Mouse (Mus musculus): ENCODE measurements at regions not wholly inside any gene's neighbourhood (a gene's known extent, or its start where the extent isn't known, plus 50 kb on each side); places are given as distances from the start of the nearest gene placed in this dataset.

DNA sequence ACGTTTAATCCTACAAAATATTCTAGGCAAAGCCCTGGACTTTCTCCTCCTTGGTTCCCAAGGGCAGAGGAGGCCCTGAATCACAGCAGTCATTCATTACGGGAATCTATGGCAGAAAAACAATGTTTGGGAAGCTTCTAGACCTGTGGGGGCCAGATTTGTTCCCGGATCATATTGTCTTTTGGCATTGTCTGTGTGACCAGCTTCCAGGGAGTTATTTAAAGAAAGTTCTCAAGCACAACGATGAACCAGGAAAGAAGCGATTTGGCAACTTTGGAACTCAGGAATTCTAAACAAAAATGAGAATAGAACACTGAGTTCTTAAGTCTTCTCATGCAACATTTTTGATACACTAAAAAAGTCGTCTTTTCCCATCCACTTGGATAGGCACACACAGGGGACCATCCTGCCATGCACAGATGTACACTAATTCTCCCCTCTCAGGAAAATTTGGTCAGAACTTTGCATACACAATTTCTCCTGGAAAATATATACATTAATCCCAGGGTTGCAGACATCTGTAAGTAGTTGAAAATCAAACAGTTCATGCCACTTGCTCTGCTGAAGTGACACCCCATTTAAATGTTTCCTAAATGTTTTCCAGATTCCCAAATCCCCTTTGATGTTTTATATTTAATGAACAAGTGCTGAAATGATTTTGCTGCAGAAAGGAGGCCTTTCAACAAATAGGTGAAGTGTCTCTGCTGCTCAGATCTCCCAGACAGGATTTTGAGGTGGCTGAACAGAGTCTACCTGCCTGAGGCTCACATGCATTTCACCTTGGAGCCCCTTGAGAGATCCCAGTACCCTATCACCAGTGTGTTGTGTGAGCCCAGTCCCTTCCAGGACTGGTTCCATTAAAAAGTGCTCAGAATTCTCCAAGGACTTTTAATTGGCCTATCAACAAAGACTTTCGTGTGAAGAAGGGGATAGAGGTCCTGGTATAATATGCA lies 548.9 kb upstream of the Nrp1 start:
- DNase-seq (ENCODE audit: low read depth, low spot score) = no peak

DNA sequence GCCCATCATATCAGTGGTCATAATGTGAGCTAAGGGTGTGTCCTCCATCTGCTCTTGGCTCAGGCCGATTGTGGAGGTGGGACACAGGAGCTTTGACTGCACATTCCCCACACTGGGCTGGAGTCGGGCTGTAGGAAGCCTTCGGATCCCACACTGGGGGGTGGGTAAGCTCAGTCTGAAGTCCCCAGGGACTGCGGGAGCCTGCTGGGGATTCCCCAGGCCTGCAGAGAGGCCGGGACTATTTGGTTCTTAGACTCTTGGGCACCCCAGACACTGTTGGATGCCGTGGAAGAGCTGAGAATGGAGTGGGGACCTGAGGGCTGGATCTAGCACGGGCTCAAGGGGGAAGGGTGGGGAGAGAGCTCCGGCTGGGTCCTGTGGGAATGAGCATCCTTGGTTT lies 547.1 kb upstream of the Nrp1 start:
- DNase-seq (ENCODE audit: low read depth, low spot score) = no peak

DNA sequence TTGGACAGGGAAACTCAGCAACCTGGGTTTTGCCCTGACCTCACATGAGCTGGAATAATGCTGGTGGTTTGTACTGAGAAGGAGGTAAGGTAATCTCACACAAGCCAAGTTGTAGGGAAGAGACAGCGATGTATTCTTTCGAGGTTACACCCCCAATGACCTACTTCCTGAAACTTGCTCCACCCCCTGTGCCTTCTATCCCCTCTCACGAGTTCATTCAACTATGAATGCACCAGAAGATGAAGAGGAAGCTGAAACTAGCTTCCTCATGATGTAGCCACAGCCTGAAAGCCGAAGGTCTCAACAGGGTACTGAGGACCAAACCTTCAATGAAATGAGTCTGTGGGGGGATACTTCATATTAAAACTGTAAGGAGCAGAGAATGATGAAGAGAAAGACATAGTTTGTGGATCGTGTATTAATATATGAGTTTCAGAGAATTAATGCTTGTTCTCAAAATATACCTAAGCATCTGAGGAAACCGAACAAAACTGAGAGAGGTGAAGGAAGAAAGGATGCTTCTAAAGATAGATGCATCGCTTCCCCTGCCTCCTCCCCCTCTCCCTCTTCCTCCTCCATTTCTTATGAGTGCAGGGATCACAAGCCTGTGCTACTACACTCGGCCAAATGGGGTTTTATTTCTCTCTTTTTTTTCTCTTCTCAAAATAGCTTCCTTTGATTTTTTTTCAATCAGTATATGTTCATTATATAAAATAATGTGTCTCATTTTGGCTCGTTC lies 543.5 kb upstream of the Nrp1 start:
- peak; percentile 50 for DNase-seq (ENCODE audit: low read depth, low spot score)

DNA sequence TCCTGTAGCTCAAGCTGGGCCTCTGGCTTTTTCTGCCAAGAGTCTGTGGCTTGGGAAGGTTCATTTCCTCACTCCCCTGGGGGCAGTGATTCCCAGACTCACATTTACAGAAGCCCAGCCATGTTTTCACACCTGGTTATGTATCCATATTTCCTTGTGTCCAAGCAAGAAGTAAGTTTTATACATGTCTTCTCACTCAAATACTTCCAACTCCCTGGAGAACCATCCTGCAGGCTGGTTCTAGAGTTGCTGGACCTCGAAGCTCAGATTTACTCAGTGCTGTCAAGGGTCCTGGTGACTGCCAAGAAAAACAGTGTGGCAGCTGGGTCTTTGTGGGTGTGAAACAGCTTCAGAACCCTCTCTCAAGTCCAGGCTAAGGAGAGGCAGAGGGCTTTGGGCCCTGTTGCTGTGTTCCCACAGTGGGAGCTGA lies 537.6 kb upstream of the Nrp1 start:
- DNase-seq (ENCODE audit: low read depth, low spot score) = no peak

DNA sequence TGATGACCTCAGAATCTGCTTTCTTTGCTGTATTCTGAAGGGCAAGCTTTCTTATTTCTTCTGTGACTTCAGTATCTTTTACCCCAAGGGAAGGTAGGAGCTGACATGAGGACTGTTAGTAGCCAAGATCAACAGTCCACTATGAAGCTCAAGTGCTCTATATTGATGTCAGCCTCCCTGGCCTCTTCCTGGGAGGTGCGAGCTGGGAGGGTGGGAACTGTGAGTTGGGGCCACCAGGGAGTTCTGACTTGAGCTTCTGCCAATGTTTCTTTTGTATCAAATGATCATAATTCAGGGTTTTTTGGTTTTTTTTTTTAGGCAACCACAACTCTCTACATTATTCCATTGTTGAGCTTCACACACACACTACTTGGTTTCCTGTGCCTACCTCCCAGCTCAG lies 536.8 kb upstream of the Nrp1 start:
- DNase-seq (ENCODE audit: low read depth, low spot score) = no peak

DNA sequence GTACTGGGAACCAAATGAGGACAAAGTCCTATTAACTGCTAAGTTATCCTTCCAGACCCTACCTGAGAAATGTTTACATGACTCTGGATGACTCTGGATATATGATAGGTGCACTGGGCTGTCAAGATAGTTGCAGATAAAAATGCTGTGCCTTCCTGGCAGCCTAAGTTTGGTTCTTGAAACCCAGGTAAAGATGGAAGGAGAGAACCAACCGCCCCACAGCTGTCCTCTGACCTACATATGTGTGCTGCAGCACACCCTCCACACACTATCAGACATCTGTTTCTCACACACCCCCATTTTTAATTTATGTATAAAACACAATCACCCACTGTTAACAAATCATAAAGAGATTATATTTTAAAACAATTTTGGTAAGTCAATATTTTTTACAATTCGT lies 533.4 kb upstream of the Nrp1 start:
- no peak for DNase-seq (ENCODE audit: low read depth, low spot score)

DNA sequence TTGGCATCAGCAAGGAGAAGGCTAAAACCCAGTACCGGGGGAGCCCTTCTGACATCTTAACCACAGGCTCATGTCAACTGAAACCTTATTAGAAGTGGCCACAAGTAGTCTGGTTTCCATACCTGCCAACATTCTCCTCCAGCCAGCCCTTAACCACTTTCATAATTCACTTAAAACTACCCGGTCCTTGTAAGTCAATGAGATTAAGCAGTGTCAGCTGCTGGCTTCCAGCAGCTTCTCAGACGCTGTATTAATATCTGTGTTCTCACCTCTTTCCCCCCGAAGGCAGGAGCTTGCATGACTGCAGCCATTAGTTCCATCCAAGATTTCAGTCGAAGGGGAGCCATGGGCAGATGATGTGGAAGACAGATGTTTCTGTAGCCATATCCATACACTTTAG lies 530.6 kb upstream of the Nrp1 start:
- DNase-seq (ENCODE audit: low read depth, low spot score) = no peak

DNA sequence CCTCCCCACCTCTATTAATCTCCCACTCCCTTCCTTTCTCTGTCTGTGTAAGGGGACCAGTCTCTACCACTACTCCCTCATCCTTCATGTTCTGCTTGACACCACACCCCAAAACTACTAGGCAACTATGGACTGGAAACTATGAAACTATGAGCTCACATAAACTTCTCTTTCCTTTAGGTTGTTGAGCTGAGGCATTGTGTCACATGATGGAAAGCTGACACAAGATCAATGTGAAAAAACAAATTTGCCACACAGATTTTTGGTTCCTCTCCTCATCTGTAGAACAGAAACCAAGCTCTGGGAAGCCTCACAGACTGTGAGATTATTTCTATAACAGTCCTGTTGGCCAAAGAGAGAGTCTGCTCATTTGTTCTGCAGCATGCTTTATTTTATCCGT lies 528.7 kb upstream of the Nrp1 start:
- DNase-seq (ENCODE audit: low read depth, low spot score) = no peak

DNA sequence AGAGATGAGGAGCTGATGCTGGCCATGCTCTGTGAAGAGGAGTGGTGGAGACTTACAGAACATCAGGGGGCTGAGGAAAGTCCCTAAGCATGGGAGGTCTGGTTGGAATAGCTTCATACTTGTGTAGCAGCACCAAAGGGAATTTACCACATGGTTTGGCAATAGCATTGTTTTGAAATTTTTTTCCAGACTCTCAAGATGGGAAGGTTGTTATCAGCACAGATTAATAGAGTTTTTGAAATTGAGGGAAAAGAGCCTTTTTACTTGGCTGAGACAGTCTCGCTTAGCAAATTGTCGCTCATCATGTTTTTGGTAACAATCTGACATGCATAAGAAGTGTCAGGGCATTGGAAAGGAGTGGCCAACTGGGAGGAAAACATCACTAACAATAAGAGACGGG lies 524.4 kb upstream of the Nrp1 start:
- DNase-seq (ENCODE audit: low read depth, low spot score) = no peak

DNA sequence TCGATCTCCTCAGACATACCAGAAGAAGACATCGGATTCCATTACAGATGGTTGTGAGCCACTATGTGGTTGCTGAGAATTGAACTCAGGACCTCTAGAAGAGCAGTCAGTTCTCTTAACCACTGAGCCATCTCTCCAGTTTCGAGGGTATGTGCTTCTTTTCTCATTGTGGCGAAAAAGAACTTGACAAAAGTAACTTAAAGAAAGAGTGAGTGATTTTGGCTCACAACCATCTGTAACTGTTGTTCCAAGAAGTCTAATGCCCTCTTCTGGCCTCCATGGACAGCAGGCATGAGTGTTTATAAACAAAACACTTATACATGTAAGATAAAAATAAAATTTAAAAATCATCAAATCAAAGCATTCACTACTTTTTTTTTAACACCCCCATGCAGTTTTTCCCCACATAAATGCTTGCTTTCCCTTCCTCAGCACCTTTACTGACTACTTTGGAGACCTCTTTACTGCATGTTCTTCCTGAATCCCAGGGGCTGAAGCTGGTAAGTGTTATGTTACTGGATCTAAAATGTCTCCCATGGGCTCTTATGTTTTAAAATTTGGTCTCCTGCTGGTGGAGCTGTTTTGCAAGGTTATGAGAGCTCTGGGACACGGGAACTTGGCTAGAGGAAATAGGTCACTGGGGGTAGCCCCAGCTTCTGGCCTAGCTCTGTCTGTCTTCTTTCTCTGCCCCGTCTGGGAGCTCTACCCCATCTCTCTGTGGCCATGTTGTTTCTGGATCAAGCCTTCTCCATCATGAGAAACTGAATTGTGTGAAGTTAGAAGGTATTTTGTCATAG lies 521.8 kb upstream of the Nrp1 start:
- DNase-seq (ENCODE audit: low read depth, low spot score) = peak; percentile 26

DNA sequence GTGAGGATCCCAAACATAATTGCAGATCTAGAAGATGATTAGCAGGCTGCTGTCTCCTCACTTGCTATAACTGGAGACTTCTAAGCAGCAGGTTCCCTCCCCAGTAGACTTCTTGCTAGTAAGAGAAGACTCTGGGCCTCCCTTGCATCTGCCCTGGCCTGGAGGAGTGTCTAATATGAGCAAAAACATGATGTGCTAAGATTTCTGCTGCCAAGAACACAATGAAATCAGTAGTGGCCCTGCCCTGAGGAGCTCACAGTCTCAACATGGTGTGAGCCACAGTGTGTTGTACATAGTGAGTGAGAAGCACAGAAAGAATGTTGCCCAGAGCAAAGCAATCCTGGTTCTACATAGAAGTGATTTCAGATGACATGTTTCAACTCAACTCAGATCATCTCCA lies 520.1 kb upstream of the Nrp1 start:
- no peak for DNase-seq (ENCODE audit: low read depth, low spot score)

DNA sequence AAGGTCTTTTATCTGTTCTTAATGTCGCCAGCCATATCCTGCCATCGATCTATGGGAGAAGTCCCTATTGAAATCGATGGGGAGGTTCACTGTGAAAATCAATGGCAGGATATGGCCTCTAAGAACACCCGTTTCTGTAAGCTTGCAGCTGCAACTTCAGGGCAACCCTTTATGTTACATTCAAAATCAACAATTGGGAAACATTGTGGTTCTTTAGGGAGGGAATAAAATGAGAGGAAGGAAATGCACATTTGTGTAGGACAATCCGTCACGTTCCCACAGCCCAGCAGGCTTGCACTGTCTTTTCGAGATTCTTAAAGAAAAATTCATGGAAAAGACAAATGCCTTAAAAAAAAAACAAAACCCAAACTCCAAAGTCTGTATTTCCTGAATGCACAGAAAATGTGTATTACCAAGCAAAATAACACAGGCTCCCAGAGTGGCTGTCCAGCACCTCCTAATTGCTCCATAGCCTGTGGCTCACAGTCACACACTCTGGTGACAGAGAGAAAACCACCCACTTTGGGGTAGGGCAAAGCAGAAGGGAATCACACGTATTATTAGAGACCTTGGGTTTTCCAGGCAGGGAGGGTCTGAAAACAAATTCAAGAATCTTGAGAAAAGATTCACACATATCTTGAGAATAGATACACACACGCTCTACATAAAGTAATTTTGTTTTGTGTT lies 510.9 kb upstream of the Nrp1 start:
- DNase-seq (ENCODE audit: low read depth, low spot score) = no peak

DNA sequence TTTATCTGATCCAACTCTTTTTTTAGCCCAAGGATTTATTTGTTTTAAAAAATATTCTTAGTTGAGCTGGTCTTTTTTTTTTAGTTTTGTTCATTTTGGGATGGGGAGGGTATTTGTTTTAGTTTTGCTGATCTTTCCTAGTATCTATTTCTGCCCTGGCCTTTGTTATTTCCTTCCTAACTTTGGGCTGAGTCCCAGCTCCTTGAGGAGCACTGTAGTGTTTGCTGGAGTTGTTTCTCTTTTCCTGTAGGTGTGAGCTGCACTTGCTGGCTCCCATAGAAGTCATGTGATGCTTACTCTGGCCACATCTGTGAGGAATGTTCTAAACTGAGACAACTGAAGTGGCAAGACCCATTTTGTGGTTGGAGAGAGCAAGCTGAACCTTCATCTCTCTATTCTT lies 508.5 kb upstream of the Nrp1 start:
- DNase-seq (ENCODE audit: low read depth, low spot score) = no peak

DNA sequence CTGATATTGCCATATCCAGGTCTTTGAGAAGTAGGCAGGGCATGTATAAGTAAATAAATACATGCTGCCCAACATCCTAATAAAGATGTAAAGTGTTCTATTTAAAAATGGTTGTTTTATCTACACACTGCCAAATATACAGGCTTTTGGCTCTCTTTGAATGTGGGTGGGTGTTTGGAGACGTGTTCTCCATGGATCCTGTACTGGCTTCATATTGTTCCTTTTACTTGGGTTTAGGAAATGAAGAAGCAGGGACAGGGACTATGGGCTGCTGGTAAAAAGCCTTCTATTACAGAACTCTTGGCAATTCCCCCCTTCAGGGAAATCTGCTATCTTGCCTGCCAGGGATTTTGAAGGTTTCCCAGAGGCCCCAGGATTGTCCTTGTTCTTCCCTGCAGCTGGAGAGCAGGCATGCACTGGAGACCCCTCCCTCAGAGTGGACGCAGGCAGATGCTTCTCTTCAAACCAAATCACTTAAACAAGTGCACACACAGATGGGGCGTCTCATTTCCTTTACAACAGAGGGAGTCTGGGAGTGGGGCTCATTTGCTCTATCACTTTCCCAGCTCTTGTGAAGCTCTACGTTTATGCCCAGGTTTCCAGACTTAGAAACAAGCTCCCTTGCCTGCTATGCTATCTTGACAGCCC lies 502.6 kb upstream of the Nrp1 start:
- no peak for DNase-seq (ENCODE audit: low read depth, low spot score)

DNA sequence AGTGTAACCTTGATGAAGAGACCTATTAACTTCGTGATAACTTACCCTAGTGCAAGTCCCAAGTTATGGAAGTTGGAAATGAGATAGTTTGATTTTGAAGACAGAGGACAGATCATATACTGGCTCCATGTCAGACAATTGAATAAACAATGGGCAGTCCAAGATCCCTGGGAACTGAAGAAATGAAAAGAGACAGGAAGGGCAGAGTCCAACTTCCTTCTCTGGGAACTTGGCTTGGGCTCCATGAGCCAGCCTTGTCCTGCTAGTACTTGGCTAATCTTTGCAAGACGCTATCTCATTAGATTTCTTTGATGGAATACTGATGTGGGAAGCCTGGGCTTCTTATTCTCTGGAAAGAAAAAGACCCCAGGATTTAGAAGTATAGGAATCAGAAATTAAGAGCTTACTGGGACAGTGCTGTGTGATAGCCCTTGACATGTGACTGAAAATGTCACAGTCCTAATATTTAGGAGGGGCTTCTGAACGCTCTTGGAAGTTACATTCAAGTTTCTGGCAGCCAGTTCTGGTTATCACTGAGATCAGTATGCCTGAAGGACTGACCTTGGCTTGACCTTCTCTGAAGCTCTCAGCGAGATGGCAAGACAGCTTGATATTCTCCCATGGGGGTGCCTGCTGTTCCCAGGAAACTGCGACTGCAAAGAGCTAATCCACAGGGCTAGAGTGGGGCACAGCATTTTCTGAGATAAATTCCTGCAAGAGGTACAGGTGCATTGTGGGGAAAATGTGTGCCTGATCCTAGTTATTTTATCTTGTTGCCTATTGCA lies 501.9 kb upstream of the Nrp1 start:
- DNase-seq (ENCODE audit: low read depth, low spot score) = no peak

DNA sequence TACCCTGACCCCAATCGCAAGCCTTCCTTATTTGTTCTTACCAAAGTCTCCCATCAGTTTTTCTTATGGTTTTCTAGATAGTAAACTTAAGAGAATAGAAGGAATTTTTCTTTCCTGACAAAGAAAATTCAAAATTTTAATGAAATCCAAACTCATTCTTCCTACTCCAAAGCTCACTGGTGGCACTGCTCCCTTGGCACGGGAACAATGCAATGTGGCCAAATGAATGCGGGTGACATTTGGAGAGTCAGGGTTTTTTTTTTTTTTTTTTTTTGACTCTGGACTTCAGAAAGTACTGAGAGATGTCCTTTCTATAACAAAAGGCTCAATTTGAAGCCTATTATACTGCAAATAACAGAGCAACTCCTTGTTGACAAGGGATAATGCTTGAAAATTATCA lies 499.4 kb upstream of the Nrp1 start:
- no peak for DNase-seq (ENCODE audit: low read depth, low spot score)

DNA sequence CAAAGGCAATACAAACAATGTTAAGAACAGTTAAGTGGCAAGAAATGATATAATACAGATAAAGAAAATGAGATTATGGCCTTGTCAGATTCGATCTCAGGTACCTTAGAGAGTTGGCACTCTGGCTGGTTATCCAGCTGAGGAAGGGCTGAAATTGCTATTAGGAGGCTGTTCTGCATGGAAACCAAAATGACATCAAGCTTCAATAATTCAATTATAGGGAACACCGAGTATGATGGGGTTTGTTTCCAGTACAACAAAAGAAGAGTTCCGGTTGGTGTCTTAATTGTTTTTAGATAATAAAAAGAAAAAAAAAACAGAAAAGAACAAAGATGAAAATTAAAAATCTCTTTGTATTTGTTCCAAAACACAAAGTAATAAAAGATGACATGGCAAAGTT lies 498.0 kb upstream of the Nrp1 start:
- no peak for DNase-seq (ENCODE audit: low read depth, low spot score)

DNA sequence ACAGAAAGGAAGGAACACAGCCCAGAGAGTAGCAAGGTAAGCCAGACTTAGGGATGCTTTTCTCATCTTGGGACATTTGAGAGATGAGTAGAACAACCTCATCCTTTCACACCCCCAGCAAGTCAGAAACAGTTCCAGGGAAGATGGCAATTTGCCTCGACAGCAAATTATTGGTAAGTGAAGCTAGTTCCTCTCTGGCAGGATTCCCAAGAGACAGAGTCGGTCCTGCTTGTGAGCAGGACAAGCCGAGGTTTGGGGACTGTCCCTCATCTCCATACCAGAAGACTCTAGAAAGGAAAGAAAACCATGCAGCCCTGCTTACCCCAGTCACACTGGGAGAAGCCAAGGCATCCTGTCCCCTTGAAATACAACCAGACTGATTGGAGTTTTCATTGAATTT lies 497.5 kb upstream of the Nrp1 start:
- no peak for DNase-seq (ENCODE audit: low read depth, low spot score)

DNA sequence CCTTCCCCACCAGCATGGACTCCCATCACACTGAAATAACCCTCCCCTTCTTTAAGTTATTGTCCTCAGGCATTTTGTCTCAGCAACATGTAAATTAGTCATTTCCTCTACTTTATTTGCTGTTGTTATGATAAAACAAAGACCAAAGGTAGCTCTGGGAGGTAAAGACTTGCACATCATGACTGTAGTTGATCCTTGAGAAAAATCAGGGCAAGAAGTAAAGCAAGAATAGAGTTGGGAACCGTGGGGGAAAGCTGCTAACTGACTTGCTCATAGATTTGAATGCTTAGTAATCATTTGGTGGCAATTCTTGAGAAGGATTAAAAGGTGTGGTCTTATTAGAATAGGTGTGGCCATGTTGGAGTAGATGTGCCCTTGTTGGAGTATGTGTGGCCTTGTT lies 473.8 kb upstream of the Nrp1 start:
- no peak for DNase-seq (ENCODE audit: low read depth, low spot score)

DNA sequence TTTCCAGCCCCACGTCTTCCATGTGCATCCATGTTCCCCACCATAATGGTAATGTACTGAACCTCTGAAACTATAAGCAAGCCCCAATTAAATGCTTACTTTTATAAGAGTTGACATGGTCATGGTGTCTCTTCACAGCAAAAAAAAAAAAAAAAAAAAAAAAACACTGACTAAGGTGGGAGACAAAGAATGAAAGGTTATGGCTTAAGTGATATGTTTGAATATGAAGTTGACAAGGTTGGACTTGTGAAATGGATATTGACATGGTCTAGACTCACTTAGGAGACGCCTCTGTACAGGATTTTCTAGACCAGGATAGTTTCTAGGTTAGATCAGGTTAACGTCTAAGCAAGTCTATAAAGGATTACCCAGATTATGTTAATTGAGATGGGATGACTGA lies 473.2 kb upstream of the Nrp1 start:
- no peak for DNase-seq (ENCODE audit: low read depth, low spot score)
